ENCODE assay signal across 26 mouse cellular contexts in genomic region chr11:104566097-104566496, GRCm38 (mm10). TPM values are rescaled to one million over a fixed set of nuclear protein-coding genes. Genes with fewer than 3 reads are reported as not detected.
DNase-seq lines count a peak whose midpoint lies in the region; ATAC-seq and TF ChIP-seq lines count a peak whose summit lies in the region.
"Had no signal": no experiment of that assay in that cellular context is flagged by ENCODE, and none has a peak within 500 bp of the region (broad histone marks: within the 10 kb centered on the region; RNA-seq: fewer than 3 reads in every experiment).

No protein-coding gene starts in this region.

- DNase-seq in frontal cortex, postnatal 25 days (ENCODE audit: low spot score in 2 of 2): no peak
- no peak for DNase-seq in heart, postnatal 14 days
- DNase-seq in heart, postnatal 0 days (ENCODE audit: low spot score): peak; percentile 33
- peak; percentile 55 for DNase-seq in telencephalon, adult 2 months (ENCODE audit: low read depth, low spot score)
- no peak for DNase-seq in cerebellum, adult 11-12 months
- DNase-seq: adrenal gland, adult 8-10 months; adrenal gland, postnatal 25 days; cerebellum, adult 11 months; cerebellum, adult 8-10 months; cerebellum, postnatal 10 days; gastrocnemius, postnatal 10 days; heart, adult 2 months; heart, postnatal 36 days; kidney, adult 11 months; kidney, adult 8-10 months had no signal

- H3K36me3 ChIP-seq in heart, embryonic 13.5 days: no peaks in the 10 kb centered on the region
- H3K36me3 ChIP-seq in heart, postnatal 0 days (replicated peaks; ENCODE audit: control insufficient read depth, insufficient read depth, low read length): no peaks in the 10 kb centered on the region
- H3K36me3 ChIP-seq in heart, embryonic 12.5 days: no peaks in the 10 kb centered on the region
- H3K36me3 ChIP-seq: forebrain, embryonic 10.5 days; hindbrain, embryonic 10.5 days; hindbrain, embryonic 13.5 days; intestine, embryonic 15.5 days had no signal

- no peaks in the 10 kb centered on the region for H3K9me3 ChIP-seq in heart, embryonic 13.5 days
- no peaks in the 10 kb centered on the region; the same call in 1 of the 2 replicates for H3K9me3 ChIP-seq in heart, postnatal 0 days (replicated peaks; ENCODE audit: control insufficient read depth, low read length)
- H3K9me3 ChIP-seq in heart, embryonic 12.5 days (replicated peaks): peaks cover 5% of the 10 kb centered on the region; the same call in 1 of the 2 replicates
- H3K9me3 ChIP-seq: forebrain, embryonic 10.5 days; intestine, embryonic 15.5 days had no signal

- intact Hi-C loops in heart, postnatal 14 days (cut with DNase I): no loop called here

- TF ChIP-seq EP300 in heart, postnatal 0 days (IDR thresholded peaks at IDR 0.05; ENCODE audit: low read depth): no peak

- WGBS in heart, embryonic 13.5 days: 60% methylated on average over 6 of the region's 6 CpGs
- 49% methylated on average over 6 of the region's 6 CpGs for WGBS in heart, postnatal 0 days
- WGBS in heart, embryonic 12.5 days: 59% methylated on average over 6 of the region's 6 CpGs

- no peak overlapping the region for H3K4me3 ChIP-seq in heart, embryonic 13.5 days
- H3K4me3 ChIP-seq in heart, postnatal 0 days (ENCODE audit: low read depth, low read length): no peak overlapping the region
- no peak overlapping the region for H3K4me3 ChIP-seq in heart, embryonic 12.5 days
- H3K4me3 ChIP-seq: forebrain, embryonic 10.5 days; forebrain, embryonic 13.5 days; heart, adult 2 months; hindbrain, embryonic 10.5 days; hindbrain, embryonic 13.5 days; intestine, embryonic 15.5 days had no signal

- peaks cover 57% of the 10 kb centered on the region for H3K4me1 ChIP-seq in heart, embryonic 13.5 days
- H3K4me1 ChIP-seq in heart, postnatal 0 days (ENCODE audit: control insufficient read depth, insufficient read depth): peaks cover 18% of the 10 kb centered on the region
- peaks cover 50% of the 10 kb centered on the region for H3K4me1 ChIP-seq in heart, embryonic 12.5 days (replicated peaks)
- H3K4me1 ChIP-seq: forebrain, embryonic 10.5 days; forebrain, embryonic 13.5 days; hindbrain, embryonic 10.5 days; intestine, embryonic 15.5 days had no signal

- no peaks in the 10 kb centered on the region for H3K27me3 ChIP-seq in heart, embryonic 13.5 days (replicated peaks)
- H3K27me3 ChIP-seq in heart, postnatal 0 days (ENCODE audit: control insufficient read depth, insufficient read depth, low read length): no peaks in the 10 kb centered on the region
- no peaks in the 10 kb centered on the region for H3K27me3 ChIP-seq in heart, embryonic 12.5 days (replicated peaks)
- H3K27me3 ChIP-seq: forebrain, embryonic 13.5 days; hindbrain, embryonic 13.5 days; intestine, embryonic 15.5 days had no signal

- no peak for TF ChIP-seq CTCF in heart, postnatal 0 days (IDR thresholded peaks at IDR 0.05; ENCODE audit: low read depth)

- H3K9ac ChIP-seq in heart, embryonic 13.5 days: no peak overlapping the region
- no peak overlapping the region for H3K9ac ChIP-seq in heart, postnatal 0 days (replicated peaks; ENCODE audit: low read depth, low read length)
- H3K9ac ChIP-seq in heart, embryonic 12.5 days: no peak overlapping the region
- H3K9ac ChIP-seq: forebrain, embryonic 13.5 days; hindbrain, embryonic 13.5 days; intestine, embryonic 15.5 days had no signal

- peak; percentile 36; the same call in 1 of the 2 replicates for ATAC-seq in frontal cortex, adult (ENCODE audit: low TSS enrichment)
- ATAC-seq in heart, embryonic 13.5 days (ENCODE audit: extremely low read depth, insufficient number of reproducible peaks, low FRiP score, low TSS enrichment): no peak
- ATAC-seq in heart, postnatal 0 days (ENCODE audit: insufficient read depth, low read depth): 0 out of 2 replicates have a peak, but pooled peaks have one; percentile 32
- no peak for ATAC-seq in heart, embryonic 12.5 days (ENCODE audit: insufficient number of reproducible peaks, low FRiP score)
- ATAC-seq: activated CD4-positive, CD25-positive, alpha-beta regulatory T cell, adult 4 months; forebrain, embryonic 13.5 days; forebrain, embryonic 16.5 days; hindbrain, embryonic 16.5 days; intestine, embryonic 15.5 days had no signal

- H3K4me2 ChIP-seq in heart, embryonic 13.5 days: no peak overlapping the region
- no peak overlapping the region for H3K4me2 ChIP-seq in heart, postnatal 0 days (ENCODE audit: low read depth, low read length)
- no peak overlapping the region for H3K4me2 ChIP-seq in heart, embryonic 12.5 days
- H3K4me2 ChIP-seq: forebrain, embryonic 13.5 days; hindbrain, embryonic 13.5 days; intestine, embryonic 15.5 days had no signal

- H3K27ac ChIP-seq in heart, embryonic 13.5 days (replicated peaks): peak overlapping the region; percentile 25
- H3K27ac ChIP-seq in heart, postnatal 0 days (ENCODE audit: low read depth): peak overlapping the region; percentile 6; the same call in 1 of the 2 replicates
- H3K27ac ChIP-seq in heart, embryonic 12.5 days (ENCODE audit: poor library complexity, severe bottlenecking): no peak overlapping the region; the same call in 1 of the 2 replicates
- H3K27ac ChIP-seq: forebrain, embryonic 10.5 days; forebrain, embryonic 13.5 days; heart, adult 2 months; hindbrain, embryonic 10.5 days; hindbrain, embryonic 13.5 days; intestine, embryonic 15.5 days had no signal

RNA-seq across cellular contexts. Expression of gene Myl4, which starts 15.6 kb away (rescaled TPM):
- 2,381 and 2,697 TPM in 2 replicates for polyA plus RNA-seq in heart, embryonic 13.5 days (2015; fragmentation: Nextera tagmentation; extraction: Ambion mirVana)
- total RNA-seq in heart, postnatal 14 days (2021): 100 to 1,000 TPM; 280 to 698 TPM
- 758 and 991 TPM in 2 replicates for total RNA-seq in heart, postnatal 0 days (2014; rRNA removed; ENCODE audit: low replicate concordance)
- polyA plus RNA-seq in heart, postnatal 0 days (2015; fragmentation: Nextera tagmentation; extraction: Ambion mirVana): 1,182 and 1,364 TPM in 2 replicates
- 2,473 and 2,477 TPM in 2 replicates for polyA plus RNA-seq in heart, embryonic 12.5 days (2016; fragmentation: Nextera tagmentation; extraction: Ambion mirVana)

RNA-seq across cellular contexts. Expression of gene Cdc27, which starts 15.7 kb away (rescaled TPM):
- polyA plus RNA-seq in heart, embryonic 13.5 days (2015; fragmentation: Nextera tagmentation; extraction: Ambion mirVana): 31.7 TPM in 2 replicates
- 10 to 100 TPM; 23.2 to 26.5 TPM for total RNA-seq in heart, postnatal 14 days (2021)
- total RNA-seq in heart, postnatal 0 days (2014; rRNA removed; ENCODE audit: low replicate concordance): 16.6 and 18.3 TPM in 2 replicates
- 19.6 and 20.5 TPM in 2 replicates for polyA plus RNA-seq in heart, postnatal 0 days (2015; fragmentation: Nextera tagmentation; extraction: Ambion mirVana)
- 37.6 and 40.6 TPM in 2 replicates for polyA plus RNA-seq in heart, embryonic 12.5 days (2016; fragmentation: Nextera tagmentation; extraction: Ambion mirVana)

RNA-seq across cellular contexts. Expression of gene Itgb3, which starts 41.7 kb away (rescaled TPM):
- polyA plus RNA-seq in heart, embryonic 13.5 days (2015; fragmentation: Nextera tagmentation; extraction: Ambion mirVana): 5.0 and 5.1 TPM in 2 replicates
- 1 to 10 TPM; 4.8 to 4.9 TPM for total RNA-seq in heart, postnatal 14 days (2021)
- total RNA-seq in heart, postnatal 0 days (2014; rRNA removed; ENCODE audit: low replicate concordance): 5.2 and 16.4 TPM in 2 replicates
- 1.6 and 1.7 TPM in 2 replicates for polyA plus RNA-seq in heart, postnatal 0 days (2015; fragmentation: Nextera tagmentation; extraction: Ambion mirVana)
- 9.6 and 11.9 TPM in 2 replicates for polyA plus RNA-seq in heart, embryonic 12.5 days (2016; fragmentation: Nextera tagmentation; extraction: Ambion mirVana)

Comparison
In these comparisons a context has a peak if more than half of its experiments do, and no peak if none do; other contexts are left out.
1. ATAC-seq: peak in frontal cortex, adult (single experiment) and heart, postnatal 0 days (single experiment); none in heart, embryonic 13.5 days (single experiment) and heart, embryonic 12.5 days (single experiment).
2. DNase-seq: peak in heart, postnatal 0 days (single experiment) and telencephalon, adult 2 months (single experiment); none in frontal cortex, postnatal 25 days (0 of 2), heart, postnatal 14 days (0 of 2) and cerebellum, adult 11-12 months (single experiment).